Mouse (Mus musculus): ENCODE results near the gene Ms4a6c.
"Not testable (repeated sequence)": the region's sequence is repeated elsewhere in the genome, so short reads cannot be mapped to it uniquely, and the experiment has no call there.

Gene Ms4a6c

DNA sequence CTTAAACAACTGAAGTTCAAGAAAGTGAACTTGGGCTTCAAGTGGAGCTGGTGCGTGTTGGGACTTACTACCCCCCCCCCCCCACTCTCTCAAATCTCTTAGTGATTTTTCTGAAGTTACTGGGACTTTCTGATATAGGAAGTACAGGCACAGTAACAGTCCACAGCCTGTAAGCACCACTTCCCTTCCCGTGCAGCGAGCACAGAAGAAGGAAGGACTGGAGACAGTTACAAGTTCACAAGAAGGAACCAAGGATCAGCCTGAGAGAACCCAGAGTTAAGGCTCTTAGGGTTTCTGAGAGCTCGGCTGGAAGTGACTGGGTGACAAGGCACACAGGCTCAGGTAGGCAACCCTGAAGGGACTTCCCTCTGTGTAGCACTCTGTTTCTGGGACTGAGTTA, at the start of gene Ms4a6c:
Ms4a6c (plus strand) TSS at position 152 of the 400 bp plus-strand sequence.
- not testable (repeated sequence) for DNase-seq (ENCODE audit: low spot score in 2 of 2)

DNA sequence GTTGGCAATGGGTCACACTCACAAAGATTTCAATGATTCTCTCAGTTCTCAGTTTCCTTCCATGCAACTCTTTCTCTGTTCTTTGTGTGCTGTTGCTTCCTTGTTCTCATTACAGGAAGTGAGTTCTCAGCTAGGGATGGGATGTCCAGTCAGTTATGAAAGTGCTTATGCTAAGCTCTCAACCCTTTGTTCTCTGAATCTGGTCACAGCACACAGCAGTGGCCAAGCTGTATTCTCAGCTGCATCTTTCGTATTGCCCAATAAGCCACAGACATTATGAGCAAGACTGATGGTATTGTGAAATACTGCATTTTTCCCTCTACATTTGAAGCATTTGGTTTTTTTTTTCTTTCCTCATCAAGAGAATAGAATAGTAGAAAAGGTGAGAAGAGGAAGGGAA, 38.0 kb upstream of the Ms4a6c start:
- not testable (repeated sequence) for DNase-seq (ENCODE audit: low spot score in 2 of 2)

DNA sequence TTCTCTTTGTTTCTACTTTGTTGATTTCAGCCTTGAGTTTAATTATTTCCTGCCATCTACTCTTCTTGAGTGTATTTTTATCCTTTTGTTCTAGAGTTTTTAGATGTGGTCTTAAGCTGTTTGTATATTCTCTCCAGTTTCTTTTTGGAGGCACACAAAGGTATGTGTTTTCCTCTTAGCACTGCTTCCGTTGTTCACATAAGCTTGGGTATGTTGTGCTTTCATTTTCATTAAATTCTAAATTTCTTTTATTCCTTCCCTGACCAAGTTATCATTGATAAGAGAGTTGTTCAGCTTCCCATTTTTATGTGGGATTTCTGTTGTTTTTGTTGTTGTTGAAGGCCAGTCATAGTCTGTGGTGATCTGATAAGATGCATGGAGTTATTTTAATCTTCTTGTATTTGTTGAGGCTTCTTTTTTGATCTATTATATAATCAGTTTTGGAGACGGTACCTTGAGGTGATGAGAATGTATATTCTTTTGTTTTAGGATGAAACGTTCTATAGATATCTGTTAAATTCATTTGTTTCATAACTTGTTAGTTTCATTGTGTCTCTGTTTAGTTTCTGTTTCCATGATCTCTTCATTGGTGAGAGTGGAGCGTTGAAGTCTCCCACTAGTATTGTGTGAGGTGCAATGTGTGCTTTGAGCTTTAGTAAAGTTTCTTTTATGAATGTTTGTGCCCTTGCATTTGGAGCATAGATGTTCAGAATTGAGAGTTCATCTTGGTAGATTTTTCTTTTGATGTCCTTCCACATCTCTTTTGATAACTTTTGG, 33.9 kb upstream of the Ms4a6c start:
- DNase-seq (ENCODE audit: low spot score in 2 of 2), result no peak

DNA sequence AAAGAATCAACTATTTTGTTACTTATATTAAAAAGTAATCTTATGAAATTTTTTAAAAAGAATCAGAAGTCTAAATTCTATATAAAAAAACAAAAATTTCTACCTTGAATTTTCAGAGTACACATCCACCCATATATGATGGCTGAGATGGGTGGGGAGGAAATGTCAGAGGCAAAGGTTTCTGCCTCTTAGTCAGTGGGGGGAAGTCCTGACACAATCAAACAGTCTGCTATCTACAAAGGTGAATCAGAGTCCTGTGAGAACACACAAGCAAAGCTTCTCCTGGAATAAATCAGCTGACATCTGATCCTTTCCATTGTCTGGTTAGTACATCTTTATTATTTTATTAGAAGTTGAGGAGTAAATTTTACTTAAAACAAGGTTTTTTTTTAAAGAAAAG, 25.8 kb upstream of the Ms4a6c start, which contains the start of gene Ms4a4b:
Ms4a4b (plus strand) TSS at position 216 of the 400 bp plus-strand sequence.
- no peak for DNase-seq (ENCODE audit: low spot score in 2 of 2)

DNA sequence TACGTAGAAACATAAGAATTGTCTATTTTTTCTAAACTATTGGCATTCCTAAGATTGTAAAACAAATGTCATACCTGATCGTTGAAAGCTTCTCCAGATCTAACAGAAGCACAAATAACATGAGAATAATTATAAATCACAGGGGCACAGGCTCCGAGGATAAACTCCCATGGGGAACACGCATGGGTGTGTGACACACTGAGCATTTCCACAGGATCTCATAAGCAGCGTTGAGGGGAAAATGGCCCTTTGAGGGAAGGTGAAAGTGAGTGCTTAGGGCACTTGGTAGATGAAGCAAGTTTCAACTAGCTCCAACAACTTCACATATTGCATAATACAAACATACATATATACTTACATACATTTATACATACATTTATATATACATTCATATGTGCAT, 25.2 kb upstream of the Ms4a6c start:
- DNase-seq (ENCODE audit: low spot score in 2 of 2), result no peak

DNA sequence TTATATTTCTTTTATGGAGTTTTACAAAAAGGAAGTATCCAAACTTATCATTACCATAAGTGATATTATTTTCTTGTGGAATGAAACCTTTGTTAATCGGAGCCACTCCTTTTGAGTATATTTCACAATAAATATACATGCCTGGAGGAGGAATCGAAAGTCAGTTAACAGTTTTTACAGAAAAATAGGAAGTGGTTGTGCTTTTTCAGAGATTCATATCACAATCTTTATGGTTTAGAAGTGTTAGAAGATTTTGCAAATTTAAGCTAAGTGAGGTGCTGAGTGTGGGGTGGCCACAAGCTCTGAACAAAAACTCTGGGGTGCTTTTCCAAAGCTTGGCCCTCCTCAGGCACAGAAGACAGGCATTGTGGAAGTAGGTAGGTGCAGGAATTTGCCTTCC, 21.9 kb upstream of the Ms4a6c start:
- no peak for DNase-seq (ENCODE audit: low spot score in 2 of 2)

DNA sequence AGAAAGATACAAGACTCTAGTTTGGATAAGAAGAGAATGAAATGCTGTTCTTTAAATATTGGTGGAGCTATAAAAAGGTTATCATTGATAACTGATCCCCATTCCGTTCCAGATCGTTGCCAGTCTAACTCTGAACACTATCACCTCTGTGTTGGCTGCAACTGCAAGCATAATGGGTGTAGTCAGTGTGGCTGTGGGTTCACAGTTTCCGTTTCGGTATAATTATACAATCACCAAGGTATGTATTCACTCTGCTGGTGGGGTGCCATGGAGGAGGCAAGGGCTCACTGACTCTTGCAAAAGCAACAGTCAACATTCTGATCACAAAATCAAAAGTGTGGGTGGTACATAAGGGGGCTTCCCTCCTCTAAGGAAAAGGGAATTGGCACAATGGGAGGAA, 10.1 kb upstream of the Ms4a6c start:
- DNase-seq (ENCODE audit: low spot score in 2 of 2), result not testable (repeated sequence)

DNA sequence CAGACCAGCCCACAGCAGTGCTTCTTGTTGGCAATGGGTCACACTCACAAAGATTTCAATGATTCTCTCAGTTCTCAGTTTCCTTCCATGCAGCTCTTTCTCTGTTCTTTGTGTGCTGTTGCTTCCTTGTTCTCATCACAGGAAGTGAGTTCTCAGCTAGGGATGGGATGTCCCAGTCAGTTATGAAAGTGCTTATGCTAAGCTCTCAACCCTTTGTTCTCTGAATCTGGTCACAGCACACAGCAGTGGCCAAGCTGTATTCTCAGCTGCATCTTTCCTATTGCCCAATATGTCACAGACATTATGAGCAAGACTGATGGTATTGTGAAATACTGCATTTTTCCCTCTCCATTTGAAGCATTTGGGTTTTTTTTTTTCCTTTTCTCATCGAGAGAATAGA, 4.4 kb upstream of the Ms4a6c start:
- not testable (repeated sequence) for DNase-seq (ENCODE audit: low spot score in 2 of 2)

DNA sequence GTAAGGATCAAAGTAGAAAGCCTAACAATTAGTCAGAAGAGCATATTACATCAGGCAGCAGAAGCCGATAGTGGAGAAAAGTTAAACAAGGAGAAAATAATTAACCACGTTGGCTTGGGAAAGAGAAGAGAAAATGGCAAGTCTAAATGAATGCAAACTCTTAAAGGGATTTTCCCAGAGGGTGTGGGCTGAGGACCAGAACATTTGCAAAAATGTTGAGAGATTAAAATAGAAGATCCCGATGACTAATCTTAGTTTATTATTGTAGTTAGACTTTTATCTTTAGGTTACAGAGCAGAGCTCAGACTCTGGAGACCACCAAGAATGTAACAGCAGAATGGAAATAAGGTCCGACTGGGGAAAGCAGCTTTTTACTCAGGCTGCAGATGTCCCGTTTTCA, 2.7 kb upstream of the Ms4a6c start:
- DNase-seq (ENCODE audit: low spot score in 2 of 2), result no peak

DNA sequence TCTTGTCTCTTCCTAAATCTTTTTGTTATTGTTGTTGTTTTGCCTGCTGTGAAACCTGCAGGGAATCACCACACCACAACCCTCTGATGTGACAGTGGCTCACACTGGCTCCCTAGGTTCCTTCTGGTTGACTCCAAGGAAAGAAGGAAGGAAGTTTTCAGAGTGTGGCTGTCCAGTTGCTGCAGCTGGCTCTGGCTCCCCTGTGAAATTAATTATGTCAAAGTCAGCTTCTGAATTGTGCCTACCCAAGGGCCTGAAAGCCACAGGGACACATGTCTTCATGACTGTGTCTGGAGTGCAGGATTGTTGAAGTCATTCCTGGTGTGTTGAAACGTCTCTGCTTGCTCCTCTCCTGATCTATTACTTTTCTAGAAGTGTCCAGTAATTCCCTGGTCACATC, 805 bp upstream of the Ms4a6c start:
- DNase-seq (ENCODE audit: low spot score in 2 of 2), result not testable (repeated sequence)

DNA sequence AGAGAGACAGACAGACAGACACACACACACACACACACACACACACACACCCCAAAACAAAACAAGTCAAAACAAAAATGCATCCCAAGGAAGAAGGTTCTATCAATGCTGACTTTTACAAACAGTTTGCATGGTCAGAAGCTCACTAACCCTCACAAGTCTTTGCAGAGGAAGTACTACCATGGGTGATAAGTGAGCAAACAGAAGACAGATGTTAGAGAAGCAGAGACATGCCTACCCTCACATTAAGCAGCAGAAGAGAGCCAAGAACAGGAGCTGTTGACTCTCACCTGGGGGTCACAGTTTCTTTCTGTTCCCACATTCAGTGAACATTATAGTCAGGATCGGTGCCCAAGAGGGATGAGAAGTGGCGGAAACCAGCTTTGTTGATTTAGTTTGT, 10.5 kb downstream of the Ms4a6c start:
- DNase-seq (ENCODE audit: low spot score in 2 of 2), result no peak

DNA sequence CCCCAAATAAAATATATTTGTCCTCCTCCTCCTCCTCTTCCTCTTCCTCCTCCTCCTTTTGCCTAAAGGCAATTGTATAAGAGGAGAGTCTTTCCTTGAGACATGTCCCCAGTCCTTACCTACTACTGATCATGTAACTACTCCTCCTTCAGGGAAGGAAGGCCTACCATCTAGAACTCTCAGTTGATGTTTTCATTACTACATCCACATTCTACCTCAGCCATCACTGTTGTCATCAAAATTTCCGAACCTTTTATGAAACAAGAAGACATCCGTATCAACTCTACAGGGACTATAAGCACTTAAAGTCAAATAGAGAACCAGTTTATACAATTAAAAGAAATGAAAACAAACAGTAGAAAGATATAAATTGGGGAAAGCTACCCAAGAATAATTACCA, 13.5 kb downstream of the Ms4a6c start:
- no peak for DNase-seq (ENCODE audit: low spot score in 2 of 2)

DNA sequence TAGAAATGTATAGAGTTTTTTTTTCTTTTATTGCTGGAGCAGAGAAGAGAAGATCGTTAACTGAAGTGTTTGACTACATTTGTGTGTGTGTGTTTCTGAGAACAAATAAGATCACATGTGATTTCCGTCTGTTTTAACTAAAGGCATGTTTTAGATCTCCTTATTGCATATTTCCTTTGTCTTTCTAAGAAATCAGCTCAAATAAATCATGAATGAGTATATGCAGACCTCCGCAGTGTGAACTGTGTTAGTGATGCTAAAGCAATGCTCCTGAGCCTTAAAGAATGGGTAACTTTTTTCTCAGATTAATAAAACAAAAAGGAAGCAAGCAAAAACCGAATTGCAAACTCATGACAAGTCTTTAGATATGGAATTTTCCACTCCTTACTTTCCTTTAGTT, 14.8 kb downstream of the Ms4a6c start:
- no peak for DNase-seq (ENCODE audit: low spot score in 2 of 2)

DNA sequence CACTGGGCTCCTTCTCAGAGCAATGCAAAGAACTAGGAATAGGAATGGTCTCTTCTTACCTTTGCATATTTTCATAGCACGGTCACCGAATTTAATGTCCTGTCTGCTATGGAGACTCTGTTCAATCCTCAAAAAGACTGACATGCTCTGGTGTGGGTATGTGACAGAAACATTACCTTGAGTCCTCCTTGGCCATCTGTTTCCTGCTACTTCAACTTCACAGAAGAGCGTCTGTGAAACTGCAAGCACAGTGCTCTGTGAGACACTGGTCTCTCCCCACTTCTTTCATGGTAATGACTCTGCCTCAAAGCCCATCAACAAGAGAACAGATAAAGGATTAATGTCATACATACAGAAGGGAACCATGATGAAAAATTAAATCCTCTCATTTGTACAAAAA, 15.2 kb downstream of the Ms4a6c start:
- DNase-seq (ENCODE audit: low spot score in 2 of 2), result no peak

DNA sequence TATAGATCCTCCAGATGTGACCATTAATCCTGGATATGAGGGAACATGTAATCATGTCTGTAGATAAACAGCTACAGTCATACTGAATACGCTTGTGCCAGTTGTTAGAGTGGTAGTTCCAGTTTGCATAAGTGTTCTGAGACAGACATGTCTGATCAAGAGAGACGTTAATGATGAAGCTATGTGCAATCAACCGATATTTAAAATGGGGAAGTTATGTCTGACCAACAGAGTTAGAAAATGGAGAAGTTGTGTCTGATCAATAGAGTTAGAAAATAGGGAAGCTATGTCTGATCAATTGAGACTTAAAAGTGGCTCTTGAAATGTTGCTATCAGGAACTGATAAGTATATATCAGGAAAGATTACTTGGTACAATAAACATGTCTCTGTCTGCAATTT, 16.1 kb downstream of the Ms4a6c start:
- no peak for DNase-seq (ENCODE audit: low spot score in 2 of 2)

DNA sequence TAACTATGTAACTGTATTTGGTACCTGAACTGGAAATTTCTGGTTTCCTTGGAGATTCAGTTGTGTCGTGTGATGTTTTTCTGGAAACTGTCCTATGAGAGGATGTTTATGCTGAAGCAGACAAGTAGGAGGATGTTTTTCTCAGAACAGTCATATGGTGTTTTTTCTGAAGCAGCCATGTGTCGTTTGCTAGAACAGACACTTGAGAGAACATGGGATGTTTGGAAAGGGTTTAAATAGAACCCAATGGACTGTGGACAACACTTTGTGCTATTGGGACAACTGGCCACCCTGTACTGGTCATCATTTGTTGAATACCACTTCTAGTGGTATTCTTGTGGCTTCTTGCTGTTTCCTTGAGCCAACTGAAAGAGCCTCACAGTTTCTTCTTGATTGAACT, 16.6 kb downstream of the Ms4a6c start, which contains the start of gene Gm8369:
Gm8369 (plus strand) TSS at position 193 of the 400 bp plus-strand sequence.
- DNase-seq (ENCODE audit: low spot score in 2 of 2), result no peak

DNA sequence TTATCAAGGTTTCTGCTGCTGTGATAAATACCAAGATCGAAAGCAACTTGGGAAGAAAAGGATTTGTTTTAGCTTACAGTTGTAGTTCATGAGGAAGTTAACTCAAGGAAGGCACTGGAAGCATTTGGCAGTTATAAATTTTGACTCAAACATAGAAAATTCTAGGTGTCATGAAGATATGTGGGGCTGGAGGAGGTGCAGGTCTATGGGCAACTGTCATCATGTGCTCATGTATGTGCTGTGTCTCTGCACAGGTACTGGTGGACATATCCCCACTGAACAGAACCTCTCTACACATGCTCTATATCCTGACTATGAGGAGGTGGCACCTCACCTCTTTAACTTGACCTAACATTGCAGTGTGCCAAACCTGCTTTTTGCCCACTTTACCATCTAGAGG, 17.4 kb downstream of the Ms4a6c start:
- no peak for DNase-seq (ENCODE audit: low spot score in 2 of 2)

DNA sequence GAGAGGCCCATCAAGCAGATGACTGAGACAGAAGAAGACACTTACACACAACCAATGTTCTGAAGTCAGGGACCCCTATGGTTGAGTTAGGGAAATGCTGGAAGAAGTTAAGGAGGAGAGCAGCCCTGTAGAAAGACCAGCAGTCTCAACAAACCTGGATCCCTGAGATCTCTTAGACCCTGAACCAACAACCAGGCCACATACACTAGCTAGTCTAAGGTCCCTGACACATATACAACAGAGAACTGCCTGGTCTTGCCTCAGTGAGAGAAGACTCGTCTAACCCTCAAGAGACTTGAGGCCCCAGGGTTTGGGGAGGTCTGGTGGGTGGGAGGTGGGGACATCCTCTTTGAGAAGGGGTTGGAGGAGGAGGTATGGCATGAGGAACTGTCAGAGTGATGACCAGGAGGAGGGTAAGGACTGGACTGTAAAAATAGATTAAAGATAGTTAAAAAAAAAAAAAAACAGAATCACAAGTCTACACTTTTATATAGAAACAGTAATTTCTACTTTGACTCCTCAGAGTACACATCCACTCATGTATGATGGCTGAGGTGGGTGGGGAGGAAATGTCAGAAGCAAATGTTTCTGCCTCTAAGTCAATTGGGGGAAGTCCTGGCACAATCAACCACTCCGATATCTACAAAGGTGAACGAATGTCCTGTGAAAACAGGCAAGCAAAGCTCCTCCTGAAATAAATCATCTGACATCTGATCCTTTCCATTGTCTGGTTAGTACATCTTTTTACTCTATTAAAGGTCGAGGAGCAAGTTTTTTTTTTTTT, 22.4 kb downstream of the Ms4a6c start:
- no peak for DNase-seq (ENCODE audit: low spot score in 2 of 2)

DNA sequence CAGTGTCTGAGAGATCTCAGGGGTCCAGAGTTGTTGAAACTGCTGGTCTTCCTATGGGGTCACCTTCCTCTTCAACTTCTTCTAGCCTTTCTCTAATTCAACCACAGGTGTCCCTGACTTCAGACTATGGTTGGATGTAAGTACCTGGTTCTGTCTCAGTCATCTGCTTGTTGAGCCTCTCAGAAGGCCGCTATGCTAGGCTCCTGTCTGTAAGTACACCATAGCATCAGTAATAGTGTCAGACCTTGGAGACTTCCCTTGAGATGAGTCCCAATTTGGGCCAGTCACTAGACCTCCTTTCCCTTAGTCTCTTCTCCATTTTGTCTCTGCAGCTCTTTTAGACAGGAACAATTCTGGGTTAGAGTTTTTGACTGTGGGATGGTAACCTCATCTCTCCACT, 23.5 kb downstream of the Ms4a6c start:
- DNase-seq (ENCODE audit: low spot score in 2 of 2), result no peak

DNA sequence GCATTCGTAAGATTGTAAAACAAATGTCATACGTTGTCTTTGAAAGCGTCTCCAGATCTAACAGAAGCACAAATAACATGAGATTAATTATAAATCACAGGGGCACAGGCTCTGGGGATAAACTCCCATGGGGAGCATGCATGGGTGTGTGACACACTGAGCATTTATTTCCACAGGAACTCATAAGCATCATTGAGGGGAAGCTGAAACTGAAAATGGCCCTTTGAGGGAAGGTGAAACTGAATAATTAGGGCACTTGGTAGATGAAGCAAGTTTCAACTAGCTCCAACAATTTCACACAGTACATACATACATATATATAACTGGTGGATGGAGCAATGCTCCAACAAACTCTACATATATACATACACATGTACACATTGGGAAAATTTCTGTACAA, 25.4 kb downstream of the Ms4a6c start:
- DNase-seq (ENCODE audit: low spot score in 2 of 2), result no peak

DNA sequence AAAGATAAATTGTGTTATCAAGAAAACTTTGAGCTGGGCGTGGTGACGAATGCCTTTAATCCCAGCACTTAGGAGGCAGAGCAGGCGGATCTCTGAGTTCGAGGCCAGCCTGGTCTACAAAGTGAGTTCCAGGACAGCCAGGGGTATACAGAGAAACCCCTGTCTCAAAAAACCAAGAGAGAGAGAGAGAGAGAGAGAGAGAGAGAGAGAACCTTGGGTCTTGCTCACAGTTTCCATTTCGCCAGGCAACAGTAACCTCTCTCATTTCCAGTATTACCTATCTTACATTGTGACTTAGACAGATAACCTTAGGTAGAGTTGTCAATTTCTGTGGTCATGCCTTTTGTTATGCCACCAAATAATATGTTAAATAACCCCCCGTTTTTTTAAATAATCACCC, 27.2 kb downstream of the Ms4a6c start:
- no peak for DNase-seq (ENCODE audit: low spot score in 2 of 2)

DNA sequence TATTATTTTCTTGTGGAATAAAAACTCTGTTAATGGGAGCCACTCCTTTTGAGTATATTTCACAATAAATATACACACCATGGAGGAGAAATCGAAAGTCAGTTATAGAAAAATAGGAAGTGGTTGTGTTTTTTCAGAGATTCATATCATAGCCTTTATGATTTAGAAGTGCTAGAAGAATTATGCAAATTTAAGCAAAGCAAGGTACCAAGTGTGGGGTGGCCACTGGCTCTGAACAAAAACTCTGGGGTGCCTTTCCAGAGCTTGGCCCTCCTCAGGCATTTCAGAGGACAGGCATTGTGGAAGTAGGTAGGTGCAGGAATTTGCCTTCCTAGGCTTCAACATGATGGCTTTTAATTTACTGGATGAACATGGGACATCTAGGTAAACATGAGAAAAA, 28.1 kb downstream of the Ms4a6c start:
- DNase-seq (ENCODE audit: low spot score in 2 of 2), result not testable (repeated sequence)

DNA sequence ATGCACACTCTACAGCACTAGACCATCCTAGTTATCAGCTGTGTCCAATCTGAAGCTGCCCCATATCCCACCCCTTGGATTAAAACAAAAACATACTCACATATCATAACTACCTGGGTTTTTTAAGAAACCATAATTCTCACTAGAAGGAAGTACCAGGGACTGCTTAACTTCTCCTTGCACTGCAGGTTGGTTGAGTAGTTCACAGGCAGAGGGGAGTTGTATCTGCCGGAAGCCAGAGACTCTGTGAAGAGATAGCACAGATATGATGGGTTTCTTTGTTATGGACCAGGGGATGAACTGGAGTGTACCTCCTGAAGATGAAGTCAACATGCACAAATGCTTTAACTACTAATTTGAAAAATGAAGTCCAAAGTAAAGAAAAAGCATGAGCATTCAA, 31.6 kb downstream of the Ms4a6c start:
- no peak for DNase-seq (ENCODE audit: low spot score in 2 of 2)
